Mouse (Mus musculus) liver, adult 2 months (tissue): Measurements from ENCODE around the gene Ranbp9.

Experiments used
- CTCF ChIP-seq: fragments of 200-500 bp; IDR thresholded peaks from 2 replicates; pipeline ENCODE4 v1.5.1; 2011; ENCODE audit warnings: low read depth, low read length, control low read depth
- POLR2A ChIP-seq: fragments of 200-500 bp; IDR thresholded peaks from 2 replicates; pipeline ENCODE4 v1.6.1; 2011; ENCODE audit warnings: low read length, control low read depth; ENCODE audit not compliant: insufficient read depth; ENCODE audit errors: extremely low read depth

DNA sequence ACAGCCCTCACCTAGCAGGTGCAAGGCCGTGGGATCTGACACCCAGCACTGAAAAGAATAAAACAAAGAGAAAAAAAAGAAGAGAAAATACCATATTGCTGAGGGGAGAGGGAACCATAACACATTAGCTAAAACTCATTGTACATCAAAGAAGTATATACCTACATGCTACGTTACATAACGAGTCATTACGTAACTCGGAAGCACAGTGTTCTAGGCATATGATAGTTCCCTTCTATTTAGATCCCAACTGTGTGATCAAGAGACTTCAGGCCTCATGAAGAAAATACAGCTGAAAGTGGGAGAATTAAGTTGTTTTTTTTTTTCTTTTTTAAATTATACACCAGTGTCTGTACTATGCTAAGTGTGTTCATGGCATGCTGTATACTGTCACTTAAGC, 35.0 kb upstream of the Ranbp9 start:
- TF ChIP-seq CTCF (no peak), POLR2A (no peak)
